Mouse (Mus musculus) kidney, postnatal 36 days (tissue): ENCODE data around the gene Ppp1r18.

Experiments
- DNase-seq, 2 experiments: peaks; one replicate each; pipeline ENCODE4 v3.0.0; 2021 to 2022; ENCODE audit warnings: mixed read lengths in 2 of 2

Gene Ppp1r18

DNA sequence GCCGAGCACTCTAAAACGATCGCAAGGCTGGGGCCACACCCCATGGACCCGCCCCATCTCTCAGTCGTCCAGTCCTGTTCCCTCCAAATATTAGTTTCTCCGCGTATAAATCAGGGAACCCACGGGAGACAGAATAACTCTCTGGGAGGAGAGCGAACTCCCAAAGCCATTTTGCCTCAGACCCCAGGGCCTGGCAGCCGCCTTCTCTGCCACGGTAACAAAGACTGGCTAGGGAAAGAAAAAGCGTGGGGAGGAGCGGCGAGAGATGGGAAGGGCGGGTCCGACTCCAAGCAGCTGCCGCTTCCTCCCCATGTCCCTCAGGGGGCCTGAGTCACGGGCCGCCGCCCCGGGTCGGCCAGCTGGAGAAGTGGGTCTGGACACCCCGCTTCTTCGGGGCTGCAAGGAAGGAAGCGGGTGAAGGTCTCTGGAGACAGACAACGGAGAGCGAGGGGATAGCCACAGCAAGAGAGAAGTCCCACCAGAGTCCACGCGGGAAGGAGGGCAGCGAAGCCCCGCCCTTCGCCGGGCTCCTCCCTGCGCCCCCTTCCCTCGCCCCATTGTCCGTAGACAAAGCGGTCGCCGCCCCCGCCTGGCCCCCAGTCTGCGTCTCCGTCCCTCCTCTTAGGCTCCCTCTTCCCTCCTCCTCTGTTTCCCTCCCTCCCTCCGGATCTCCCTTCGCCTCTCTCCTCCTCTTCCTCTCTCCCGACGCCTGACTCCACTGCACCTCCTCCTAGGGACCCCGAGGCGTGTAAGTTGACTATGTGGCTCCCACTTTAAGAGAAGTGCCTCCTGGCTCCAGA lies at the start of gene Ppp1r18:
TSS of gene Ppp1r18 (plus strand) at position 113 of the 800 bp plus-strand sequence.
- DNase-seq: peak; percentile 68 to 73

DNA sequence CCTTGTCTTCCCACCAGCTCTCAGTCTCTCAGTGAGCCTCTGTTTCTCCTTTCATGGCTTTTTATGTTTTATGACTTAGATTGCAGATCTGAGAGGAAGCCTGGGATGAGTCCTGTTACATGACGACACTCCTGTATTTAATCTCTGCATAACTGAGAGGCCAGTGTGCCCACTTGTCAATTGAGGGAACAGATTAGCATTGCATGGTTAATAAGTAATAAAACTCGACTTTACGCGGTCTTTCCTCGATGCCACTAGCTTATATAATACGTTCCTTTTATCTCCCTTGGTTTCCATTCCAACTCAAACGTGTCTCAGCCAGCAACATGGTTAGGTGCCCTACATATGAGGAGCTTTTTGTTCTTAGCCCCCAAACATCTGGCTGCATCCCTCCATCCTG lies 49.6 kb upstream of the Ppp1r18 start:
- no peak for DNase-seq

DNA sequence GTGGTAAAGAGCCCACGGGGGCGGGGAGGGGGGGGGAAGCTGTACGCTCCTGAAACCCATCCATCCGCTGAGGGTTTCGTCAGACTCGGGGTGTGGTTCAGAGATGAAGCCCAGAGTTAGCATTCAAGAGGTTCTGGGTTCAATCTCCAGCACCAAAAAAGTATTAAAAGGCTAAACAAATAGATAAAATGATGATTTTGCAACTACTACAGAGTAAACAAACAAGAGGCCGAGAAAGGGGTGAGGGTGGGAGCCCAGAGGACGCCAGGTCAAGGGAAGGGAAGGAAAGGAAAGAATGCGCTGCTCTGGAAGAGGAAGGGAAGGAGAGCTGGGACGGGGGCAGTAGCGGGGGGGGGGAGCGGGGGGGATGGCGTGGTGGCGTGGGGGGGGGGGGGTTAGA lies 48.7 kb upstream of the Ppp1r18 start:
- DNase-seq: peak in 1 of 2 experiments; percentile 59

DNA sequence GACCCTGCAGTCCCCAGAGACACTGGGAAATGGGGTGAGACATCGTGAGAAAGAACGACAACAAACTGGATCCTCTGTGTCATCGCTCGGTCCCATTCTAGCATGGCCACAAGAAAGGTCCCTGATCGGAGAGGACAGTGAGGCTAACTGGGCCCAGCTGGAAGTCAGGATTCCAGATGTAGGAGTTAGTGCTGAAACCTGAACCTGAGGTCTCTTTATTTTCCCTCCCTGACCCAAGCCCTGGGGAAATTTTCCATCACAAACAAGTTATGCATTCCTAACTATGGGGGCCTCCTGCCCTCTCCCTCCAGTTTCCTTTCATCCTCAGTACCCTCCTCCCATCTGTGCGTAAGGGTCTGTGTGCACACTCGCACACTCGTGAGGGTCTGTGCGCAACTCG lies 48.2 kb upstream of the Ppp1r18 start:
- no peak for DNase-seq

DNA sequence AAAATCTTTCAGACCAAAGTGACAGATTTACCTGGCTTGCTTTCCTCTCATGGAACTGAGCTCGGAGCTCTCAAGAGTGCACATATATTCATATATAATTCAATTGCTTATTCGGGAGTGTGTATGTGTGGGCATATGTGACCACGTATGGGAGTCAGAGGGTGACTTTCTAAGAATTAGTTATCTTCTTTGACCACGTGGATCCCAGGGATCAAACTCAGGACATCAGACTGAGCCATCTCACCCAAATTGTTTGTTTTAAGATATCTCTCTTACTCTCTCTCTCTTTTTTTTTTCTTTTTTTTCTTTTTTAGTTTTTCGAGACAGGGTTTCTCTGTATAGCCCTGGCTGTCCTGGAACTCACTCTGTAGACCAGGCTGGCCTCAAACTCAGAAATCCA lies 45.3 kb upstream of the Ppp1r18 start:
- DNase-seq: no peak

DNA sequence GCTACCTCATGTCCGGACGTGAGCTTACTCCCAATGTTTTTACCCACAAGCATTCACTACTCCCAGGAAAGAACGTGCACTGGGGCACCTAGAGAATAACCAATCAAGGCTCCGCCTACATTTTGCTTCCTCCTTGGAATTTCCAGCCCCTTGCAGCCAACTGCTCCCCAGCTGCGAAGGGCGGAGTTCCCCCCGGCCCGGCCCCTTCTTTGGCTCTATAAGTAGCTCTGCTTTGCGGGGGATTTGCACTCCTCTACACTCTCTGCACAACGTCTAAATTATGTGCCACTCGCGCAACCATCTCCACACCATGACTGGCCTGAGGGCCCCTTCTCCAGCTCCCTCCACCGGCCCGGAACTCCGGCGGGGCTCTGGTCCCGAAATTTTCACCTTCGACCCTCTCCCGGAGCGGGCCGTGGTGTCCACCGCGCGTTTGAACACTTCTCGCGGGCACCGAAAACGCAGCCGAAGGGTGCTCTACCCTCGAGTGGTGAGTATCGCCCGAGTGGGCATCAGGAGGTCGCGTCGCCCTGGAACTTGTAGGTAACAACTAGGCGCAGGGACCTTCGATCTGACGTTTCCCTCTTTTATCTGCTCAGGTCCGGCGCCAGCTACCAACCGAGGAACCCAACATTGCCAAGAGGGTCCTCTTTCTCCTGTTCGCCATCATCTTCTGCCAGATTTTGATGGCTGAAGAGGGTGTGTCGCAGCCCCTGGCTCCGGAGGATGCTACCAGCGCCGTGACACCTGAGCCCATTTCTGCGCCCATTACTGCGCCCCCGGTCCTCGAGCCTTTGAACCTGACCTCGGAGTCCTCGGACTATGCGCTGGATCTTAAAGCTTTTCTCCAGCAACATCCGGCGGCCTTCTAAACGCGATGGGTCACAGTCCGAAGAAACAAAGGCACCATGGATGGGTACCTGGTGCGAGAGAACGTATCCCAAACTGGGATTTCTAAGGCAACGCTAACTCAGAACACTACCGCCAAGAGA lies 43.7 kb upstream of the Ppp1r18 start, which contains the start of gene Ier3:
TSS of gene Ier3 (plus strand) at position 246 of the 992 bp plus-strand sequence.
- peak; percentile 93 to 96 for DNase-seq

DNA sequence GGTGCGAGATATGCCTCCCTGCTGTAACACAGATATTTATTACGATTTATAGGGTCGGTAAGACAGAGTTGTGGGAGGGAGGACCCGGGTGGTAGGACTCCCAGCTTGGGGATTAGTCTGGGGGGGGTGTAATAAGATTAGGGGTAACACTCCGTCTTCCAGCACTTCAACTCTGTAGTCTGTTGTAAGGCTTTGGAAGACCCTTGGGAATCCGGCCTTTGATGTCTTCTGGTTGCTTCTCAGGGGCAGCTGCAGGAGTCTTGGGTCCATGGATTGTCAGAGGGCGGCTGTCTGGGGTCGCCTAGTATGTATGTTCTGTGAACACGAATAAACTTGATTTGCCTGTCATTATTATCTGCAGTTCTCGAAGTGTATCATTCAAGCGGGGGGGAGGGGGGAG lies 42.8 kb upstream of the Ppp1r18 start:
- DNase-seq: no peak

DNA sequence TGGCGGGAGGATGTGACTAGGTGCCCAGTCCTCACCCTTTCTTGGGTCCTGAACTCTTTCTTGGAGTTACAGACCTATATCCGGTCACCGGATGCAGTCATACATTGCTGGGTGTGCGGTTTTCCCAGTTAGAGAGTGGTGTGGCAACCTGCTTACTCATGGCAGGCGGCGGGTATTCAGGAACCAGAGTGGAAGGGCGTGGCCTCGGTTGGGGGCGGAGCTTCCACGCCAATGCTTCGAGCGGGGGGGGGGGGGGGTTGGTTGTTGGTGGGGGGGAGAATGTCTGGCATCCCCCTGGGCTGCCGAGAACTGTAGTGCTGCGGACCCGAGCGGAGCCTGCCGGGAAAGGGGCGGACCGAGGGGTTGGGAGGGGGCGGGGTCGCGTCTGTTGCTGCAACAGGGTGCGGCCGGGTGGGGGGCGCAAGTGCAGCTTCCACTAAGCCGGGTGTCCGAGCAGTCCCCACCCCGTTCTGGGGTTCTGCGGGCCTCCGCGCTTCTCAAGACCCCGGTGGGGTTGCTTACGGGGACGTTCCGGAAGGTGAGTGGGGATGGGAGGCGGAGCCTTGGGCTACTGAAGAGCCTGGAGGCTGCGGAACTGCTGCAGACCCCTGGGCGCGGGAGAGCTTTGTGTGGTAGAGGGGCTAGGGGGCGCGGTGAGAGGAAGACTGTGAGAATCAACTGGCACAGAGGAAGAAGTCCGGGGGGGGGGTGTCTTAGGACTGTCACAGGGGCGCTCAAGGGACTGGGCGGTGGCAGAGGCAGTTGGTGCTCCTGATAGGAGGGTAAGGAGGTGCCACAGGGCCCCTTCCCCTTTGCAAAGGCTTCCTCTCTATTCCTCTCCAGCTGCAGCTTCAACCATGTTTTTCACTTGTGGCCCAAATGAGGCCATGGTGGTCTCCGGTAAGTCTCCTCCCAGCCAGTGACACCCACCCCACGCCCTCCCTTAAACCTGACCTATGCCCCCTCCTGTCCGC lies 42.1 kb upstream of the Ppp1r18 start, which contains the start of gene Flot1:
TSS of gene Flot1 (plus strand) at position 267 of the 974 bp plus-strand sequence.
- DNase-seq: peak; percentile 93 to 95

DNA sequence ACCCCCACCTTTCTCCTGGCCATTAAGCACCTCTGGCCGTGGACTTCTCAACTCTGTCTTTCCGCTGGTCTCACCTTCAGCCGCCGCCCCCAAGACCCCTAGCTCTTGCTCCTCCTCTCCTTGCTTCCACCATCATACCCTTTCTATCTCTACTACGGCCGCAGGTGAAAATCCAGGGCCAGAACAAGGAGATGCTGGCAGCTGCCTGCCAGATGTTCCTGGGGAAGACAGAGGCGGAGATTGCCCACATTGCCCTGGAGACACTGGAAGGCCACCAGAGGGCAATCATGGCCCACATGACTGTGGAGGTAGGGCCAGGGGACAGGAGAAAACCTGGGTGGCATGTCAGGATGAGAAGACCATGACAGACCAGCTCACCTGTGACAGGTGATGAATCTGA lies 41.0 kb upstream of the Ppp1r18 start:
- DNase-seq: peak in 1 of 2 experiments; percentile 64

DNA sequence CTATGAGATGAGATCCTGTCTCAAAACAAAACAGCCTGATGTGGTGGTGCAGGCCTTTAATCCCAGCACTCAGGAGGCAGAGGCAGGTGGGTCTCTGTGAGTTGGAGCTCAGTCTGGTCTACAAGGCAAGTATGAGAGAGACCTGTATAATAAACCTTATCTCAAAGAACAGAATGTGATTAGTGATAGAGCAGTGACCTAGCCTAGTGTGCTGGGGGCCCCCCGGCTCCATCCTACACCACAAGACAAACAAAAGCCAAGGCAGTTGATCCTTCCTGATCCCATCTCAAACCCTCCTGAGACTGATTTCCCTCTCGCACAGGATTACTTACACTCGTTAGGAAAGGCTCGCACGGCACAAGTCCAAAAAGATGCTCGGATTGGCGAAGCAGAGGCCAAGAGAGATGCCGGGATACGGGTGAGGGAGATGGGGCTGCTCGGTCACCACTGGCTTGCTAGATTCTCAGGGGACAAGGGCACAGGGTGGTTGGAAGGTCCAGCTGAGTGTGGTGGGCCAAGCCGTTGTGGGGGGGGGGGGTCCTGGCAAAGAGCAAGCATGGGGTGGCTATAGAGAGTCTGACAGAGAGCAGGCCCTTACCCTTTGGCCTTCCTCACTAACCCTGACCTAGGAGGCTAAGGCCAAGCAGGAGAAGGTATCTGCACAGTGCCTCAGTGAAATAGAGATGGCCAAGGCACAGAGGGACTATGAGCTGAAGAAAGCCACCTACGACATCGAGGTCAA lies 40.1 kb upstream of the Ppp1r18 start:
- DNase-seq: no peak

DNA sequence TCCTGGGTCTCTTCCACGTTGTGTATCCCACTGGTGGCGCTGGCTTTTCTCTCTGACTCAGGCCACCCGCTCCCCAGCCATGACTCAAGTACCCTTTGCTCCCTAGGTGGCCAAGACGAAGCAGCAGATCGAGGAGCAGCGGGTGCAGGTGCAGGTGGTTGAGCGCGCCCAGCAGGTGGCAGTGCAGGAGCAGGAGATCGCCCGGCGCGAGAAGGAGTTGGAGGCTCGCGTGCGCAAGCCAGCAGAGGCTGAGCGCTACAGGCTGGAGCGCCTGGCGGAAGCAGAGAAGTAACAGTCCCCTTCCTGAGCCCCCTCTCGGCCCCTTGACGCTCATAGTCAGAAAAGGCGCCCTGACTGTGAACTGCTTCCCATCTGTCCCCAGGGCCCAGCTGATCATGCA lies 35.7 kb upstream of the Ppp1r18 start:
- peak; percentile 91 to 94 for DNase-seq

DNA sequence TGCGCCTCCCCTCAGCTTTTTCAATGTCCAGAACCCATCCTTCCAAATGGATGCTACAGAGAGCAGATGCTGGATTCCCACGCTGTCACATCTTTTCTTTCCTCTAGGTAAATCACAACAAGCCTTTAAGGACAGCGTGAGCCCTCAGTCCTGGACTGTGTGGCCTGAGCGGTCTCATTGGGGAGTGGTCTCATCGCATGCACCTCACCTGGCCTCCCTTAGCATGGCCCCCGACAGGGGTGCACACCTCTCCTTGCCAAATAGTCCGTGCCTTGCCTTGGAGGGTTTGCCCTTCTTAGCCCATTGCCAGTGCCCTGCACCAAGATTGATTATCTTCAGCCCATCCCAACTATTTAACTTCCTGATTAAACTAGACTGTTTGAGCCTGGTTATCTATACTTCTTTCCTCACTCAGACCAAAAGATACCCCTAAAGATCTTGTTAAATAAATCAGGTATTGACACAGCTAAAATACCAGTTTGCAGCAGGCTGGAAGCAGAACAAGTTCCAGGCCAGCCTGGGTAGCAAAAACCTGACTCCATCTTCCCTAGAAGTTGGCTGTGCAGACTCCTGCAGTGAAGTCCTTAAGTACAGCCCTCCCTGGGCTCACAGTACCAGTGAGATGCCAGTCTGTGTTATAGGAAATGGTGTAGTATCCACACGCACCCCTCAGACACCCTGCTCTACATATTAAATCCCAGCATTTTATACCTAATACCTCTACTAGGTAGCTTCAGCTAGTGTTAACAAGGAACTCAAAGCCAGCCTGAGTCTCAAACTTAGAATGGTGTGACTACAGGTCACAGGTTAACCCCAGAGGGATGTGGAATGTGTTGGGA lies 32.8 kb upstream of the Ppp1r18 start:
- no peak for DNase-seq

DNA sequence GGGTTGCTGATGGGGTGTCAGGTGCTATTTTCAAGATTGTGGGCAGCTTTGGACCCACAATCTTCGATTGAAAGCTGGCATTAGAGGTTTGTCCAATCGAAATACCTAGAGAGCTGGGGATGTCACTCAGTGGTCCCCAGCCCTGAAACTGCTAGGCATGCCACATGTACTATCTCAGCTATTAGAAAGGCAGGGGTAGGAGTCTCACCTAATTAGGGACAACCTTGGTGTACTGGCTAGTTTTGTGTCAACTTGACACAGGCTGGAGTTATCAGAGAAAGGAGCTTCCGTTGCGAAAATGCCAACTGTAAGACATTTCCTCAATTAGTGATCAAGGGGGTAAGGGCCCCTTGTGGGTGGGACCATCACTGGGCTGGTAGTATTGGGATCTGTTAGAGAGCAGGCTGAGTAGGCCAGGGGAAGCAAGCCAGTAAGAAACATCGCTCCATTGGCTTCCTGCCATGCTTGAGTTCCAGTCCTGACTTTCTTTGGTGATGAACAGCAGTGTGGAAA lies 32.1 kb upstream of the Ppp1r18 start:
- no peak for DNase-seq

DNA sequence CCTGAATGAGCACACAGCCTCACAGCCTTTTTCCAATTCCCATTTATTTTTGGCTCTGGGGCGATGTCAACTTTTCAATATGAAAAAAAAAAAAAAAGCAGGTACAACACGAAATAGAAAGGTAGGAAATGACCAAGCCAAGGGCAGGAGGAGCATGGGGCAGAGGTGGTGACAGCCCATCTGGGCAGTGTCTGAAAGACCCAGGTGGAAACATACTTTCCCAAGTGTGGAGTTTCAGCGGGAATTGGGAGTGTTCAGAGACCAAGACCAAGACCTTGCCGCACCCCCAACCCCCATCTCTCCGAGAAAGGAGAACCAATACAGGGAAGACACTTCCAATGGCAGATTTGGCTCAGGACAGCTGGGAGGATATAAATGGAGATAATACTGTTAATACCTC lies 31.5 kb upstream of the Ppp1r18 start:
- DNase-seq: no peak

DNA sequence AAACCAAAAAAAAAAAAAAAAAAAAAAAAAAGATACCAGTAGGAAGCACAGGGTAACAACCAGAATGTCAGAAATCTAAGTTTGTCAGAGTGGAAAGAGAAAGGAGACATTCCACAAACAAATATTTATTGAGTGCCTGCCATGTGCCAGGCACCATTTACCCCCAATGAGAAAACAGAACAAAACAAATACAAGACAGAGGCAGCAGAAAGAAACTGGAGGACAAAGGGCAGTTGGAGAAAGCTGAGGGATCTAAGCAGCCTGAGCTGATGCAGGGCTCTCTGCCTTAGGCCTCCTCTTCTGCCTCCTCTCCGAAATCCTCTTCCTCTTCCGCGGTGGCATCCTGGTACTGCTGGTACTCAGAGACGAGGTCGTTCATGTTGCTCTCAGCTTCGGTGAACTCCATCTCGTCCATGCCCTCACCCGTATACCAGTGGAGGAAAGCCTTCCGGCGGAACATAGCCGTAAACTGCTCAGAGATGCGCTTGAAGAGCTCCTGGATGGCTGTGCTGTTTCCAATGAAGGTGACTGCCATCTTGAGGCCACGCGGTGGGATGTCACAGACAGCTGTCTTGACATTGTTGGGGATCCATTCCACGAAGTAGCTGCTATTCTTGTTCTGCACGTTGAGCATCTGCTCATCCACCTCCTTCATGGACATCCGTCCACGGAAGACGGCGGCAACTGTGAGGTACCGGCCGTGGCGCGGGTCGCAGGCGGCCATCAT lies 30.5 kb upstream of the Ppp1r18 start:
- no peak for DNase-seq

DNA sequence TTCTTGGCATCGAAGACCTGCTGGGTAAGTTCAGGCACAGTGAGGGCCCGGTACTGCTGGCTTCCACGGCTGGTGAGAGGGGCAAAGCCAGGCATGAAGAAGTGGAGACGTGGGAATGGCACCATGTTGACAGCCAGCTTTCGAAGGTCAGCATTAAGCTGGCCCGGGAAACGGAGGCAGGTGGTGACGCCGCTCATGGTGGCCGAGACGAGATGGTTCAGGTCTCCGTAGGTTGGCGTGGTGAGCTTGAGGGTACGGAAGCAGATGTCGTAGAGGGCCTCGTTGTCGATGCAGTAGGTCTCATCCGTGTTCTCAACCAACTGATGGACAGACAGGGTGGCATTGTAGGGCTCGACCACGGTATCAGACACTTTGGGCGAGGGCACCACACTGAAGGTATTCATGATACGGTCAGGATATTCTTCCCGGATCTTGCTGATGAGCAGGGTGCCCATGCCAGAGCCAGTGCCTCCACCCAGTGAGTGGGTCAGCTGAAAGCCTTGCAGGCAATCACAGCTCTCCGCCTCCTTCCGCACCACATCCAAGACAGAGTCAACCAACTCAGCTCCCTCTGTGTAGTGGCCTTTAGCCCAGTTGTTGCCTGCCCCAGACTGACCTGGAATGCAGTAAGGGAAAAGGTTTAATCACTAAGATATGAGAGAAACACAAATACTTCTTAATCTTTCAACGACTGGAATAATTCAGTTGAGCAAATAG lies 29.8 kb upstream of the Ppp1r18 start:
- DNase-seq: peak in 1 of 2 experiments; percentile 46

DNA sequence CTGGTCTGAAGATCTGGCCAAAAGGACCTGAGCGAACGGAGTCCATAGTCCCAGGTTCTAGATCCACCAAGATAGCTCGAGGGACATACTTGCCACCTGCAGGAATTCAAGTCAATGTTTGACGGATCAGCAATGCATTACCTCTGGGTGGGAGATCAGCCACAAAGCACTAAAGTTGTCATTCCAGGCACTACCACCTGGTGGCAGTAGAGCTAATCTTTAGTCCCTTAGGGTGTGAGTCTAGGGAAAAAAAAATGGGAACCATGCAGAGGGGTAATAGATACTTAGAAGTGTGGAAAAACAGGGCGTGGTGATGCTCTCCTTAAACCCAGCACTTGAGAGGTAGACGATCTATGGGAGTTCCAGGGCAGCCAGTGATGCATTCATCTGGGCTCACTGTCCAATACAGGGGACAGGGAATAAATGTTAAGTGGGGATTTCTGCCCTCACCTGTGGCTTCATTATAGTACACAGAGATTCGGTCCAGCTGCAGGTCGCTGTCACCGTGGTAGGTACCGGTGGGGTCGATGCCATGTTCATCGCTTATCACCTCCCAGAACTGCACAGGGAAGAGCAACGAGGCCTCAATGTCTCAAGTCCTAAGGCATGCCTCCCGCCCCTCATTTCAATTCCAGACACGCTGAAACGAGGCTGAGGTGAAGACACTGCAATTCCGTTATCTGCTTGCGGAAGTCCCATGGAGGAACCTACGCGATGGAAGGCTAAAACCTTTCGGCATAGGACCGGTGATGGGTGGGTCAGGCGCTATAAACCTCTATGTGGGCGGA lies 29.0 kb upstream of the Ppp1r18 start:
- DNase-seq: peak; percentile 94 to 95

DNA sequence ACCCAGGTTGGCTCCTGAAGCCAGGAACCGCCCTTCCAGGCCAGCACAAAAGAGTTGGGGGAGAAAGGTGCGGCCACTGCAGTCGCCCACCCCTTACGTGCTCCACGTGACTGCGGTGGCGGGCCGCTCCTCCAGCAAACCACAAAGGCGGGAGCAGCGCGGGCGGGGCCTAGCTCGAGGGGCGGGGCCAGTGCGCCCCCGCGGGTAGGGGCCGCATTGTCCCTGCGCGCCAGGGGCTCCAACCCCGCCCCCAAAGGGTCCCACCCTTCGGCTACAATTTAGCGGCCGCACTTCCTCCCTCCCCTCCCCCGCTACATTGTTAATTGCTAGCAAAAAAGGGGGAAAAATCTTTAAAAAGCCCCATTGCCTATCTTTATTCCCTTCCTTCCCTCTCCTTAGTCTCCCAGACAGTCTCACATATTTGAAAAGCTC lies 28.4 kb upstream of the Ppp1r18 start:
- peak; percentile 84 to 90 for DNase-seq
